Mouse (Mus musculus): ENCODE results near the gene Agbl4. TPM values are rescaled to one million over a fixed set of nuclear protein-coding genes. Genes with fewer than 3 reads are reported as not detected.

The Agbl4 gene
- polyA plus RNA-seq, 1 experiment, result not detected

GRCm38 (mm10) chr4:111685951-111686350, 1288.5 kb downstream of the Agbl4 start:
- H3K27me3 ChIP-seq (ENCODE audit: control insufficient read depth, insufficient read depth, insufficient read length), result no peaks in the 10 kb centered on the region
- H3ac ChIP-seq (ENCODE audit: control insufficient read depth, insufficient read length, low read depth), result no peak overlapping the region
- H3K36me3 ChIP-seq (ENCODE audit: control insufficient read depth, insufficient read depth), result no peaks in the 10 kb centered on the region
- no peaks in the 10 kb centered on the region for H3K79me3 ChIP-seq (ENCODE audit: low read depth)
- no peak overlapping the region for H3K4me3 ChIP-seq (ENCODE audit: insufficient read depth, poor library complexity, severe bottlenecking)
- H3K79me2 ChIP-seq (ENCODE audit: control insufficient read depth, insufficient read depth), result no peaks in the 10 kb centered on the region
- TF ChIP-seq FOSL1 (IDR thresholded peaks at IDR 0.05; ENCODE audit: insufficient read depth, low read length, poor library complexity, severe bottlenecking) (no peak), MAX (IDR thresholded peaks at IDR 0.05) (no peak), MYOG (IDR thresholded peaks at IDR 0.05; ENCODE audit: control insufficient read depth, extremely low read depth, insufficient read length) (no peak), CEBPB (IDR thresholded peaks at IDR 0.05; ENCODE audit: low read depth) (no peak), MYOD1 (IDR thresholded peaks at IDR 0.05; ENCODE audit: control insufficient read depth, insufficient read length, low read depth) (no peak), USF1 (IDR thresholded peaks at IDR 0.05; ENCODE audit: low read depth) (no peak), CTCF (IDR thresholded peaks at IDR 0.05; ENCODE audit: control insufficient read depth, insufficient read depth, insufficient read length) (no peak)

DNA sequence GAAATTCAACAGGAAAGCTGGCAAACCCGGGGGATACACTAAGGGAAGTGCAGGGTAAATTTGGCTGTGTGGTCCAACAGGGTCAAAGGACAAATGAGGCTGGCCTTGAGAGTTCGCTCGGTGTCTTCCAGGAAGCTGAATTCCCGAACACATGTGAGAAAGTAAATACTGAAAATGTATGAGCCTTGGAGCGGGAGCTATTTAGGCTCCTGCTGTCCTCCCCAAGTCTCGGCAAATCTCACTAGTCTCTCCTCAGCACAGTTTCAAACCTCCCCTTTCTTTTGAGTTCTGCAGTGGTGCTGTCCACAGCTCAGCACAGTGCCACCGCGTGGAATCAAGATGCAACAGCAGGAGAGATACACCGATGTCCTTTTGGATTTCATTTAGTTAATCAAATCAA, 1289.5 kb downstream of the Agbl4 start:
- Histone ChIP-seq H3K27me3 (ENCODE audit: control insufficient read depth, insufficient read depth, insufficient read length) (no peaks in the 10 kb centered on the region), H3K79me2 (ENCODE audit: control insufficient read depth, insufficient read depth) (no peaks in the 10 kb centered on the region), H3K36me3 (ENCODE audit: control insufficient read depth, insufficient read depth) (no peaks in the 10 kb centered on the region), H3ac (ENCODE audit: control insufficient read depth, insufficient read length, low read depth) (no peak overlapping the region), H3K79me3 (ENCODE audit: low read depth) (no peaks in the 10 kb centered on the region), H3K4me3 (ENCODE audit: insufficient read depth, poor library complexity, severe bottlenecking) (no peak overlapping the region)
- TF ChIP-seq MYOG (IDR thresholded peaks at IDR 0.05; ENCODE audit: control insufficient read depth, extremely low read depth, insufficient read length) (no peak), USF1 (IDR thresholded peaks at IDR 0.05; ENCODE audit: low read depth) (no peak), MYOD1 (IDR thresholded peaks at IDR 0.05; ENCODE audit: control insufficient read depth, insufficient read length, low read depth) (no peak), CTCF (IDR thresholded peaks at IDR 0.05; ENCODE audit: control insufficient read depth, insufficient read depth, insufficient read length) (peak; percentile 55), FOSL1 (IDR thresholded peaks at IDR 0.05; ENCODE audit: insufficient read depth, low read length, poor library complexity, severe bottlenecking) (no peak), CEBPB (IDR thresholded peaks at IDR 0.05; ENCODE audit: low read depth) (no peak)

- H3K4me3 ChIP-seq (ENCODE audit: insufficient read depth, poor library complexity, severe bottlenecking), result no peak overlapping the region
- no peaks in the 10 kb centered on the region for H3K27me3 ChIP-seq (ENCODE audit: control insufficient read depth, insufficient read depth, insufficient read length)
- TF ChIP-seq CTCF (IDR thresholded peaks at IDR 0.05; ENCODE audit: control insufficient read depth, insufficient read depth, insufficient read length), result peak; percentile 69
- no peak for TF ChIP-seq MAX (IDR thresholded peaks at IDR 0.05)
- TF ChIP-seq FOSL1 (IDR thresholded peaks at IDR 0.05; ENCODE audit: insufficient read depth, low read length, poor library complexity, severe bottlenecking), result no peak
- TF ChIP-seq CEBPB (IDR thresholded peaks at IDR 0.05; ENCODE audit: low read depth), result no peak
- no peaks in the 10 kb centered on the region for H3K36me3 ChIP-seq (ENCODE audit: control insufficient read depth, insufficient read depth)
- H3K79me3 ChIP-seq (ENCODE audit: low read depth), result no peaks in the 10 kb centered on the region
- H3ac ChIP-seq (ENCODE audit: control insufficient read depth, insufficient read length, low read depth), result no peak overlapping the region
- no peaks in the 10 kb centered on the region for H3K79me2 ChIP-seq (ENCODE audit: control insufficient read depth, insufficient read depth)
Measured at GRCm38 (mm10) chr4:111687613-111688012, 1290.2 kb downstream of the Agbl4 start.

- TF ChIP-seq MAX (IDR thresholded peaks at IDR 0.05) (no peak), MYOG (IDR thresholded peaks at IDR 0.05; ENCODE audit: control insufficient read depth, extremely low read depth, insufficient read length) (no peak)
- no peak overlapping the region for H3K4me3 ChIP-seq (ENCODE audit: insufficient read depth, poor library complexity, severe bottlenecking)
Measured at GRCm38 (mm10) chr4:111691057-111691543, 1293.6 kb downstream of the Agbl4 start.

GRCm38 (mm10) chr4:111701381-111701780, 1303.9 kb downstream of the Agbl4 start:
- no peaks in the 10 kb centered on the region for H3K36me3 ChIP-seq (ENCODE audit: control insufficient read depth, insufficient read depth)
- no peak overlapping the region for H3K4me3 ChIP-seq (ENCODE audit: insufficient read depth, poor library complexity, severe bottlenecking)
- no peaks in the 10 kb centered on the region for H3K79me3 ChIP-seq (ENCODE audit: low read depth)
- H3K79me2 ChIP-seq (ENCODE audit: control insufficient read depth, insufficient read depth), result no peaks in the 10 kb centered on the region
- no peaks in the 10 kb centered on the region for H3K27me3 ChIP-seq (ENCODE audit: control insufficient read depth, insufficient read depth, insufficient read length)
- H3ac ChIP-seq (ENCODE audit: control insufficient read depth, insufficient read length, low read depth), result no peak overlapping the region
- TF ChIP-seq CTCF (IDR thresholded peaks at IDR 0.05; ENCODE audit: control insufficient read depth, insufficient read depth, insufficient read length) (no peak), FOSL1 (IDR thresholded peaks at IDR 0.05; ENCODE audit: insufficient read depth, low read length, poor library complexity, severe bottlenecking) (no peak), MYOD1 (IDR thresholded peaks at IDR 0.05; ENCODE audit: control insufficient read depth, insufficient read length, low read depth) (no peak)

More at GRCm38 (mm10) chr4:111691057-111691543, 1293.6 kb downstream of the Agbl4 start:
- H3K79me3 ChIP-seq (ENCODE audit: low read depth), result no peaks in the 10 kb centered on the region
- H3K27me3 ChIP-seq (ENCODE audit: control insufficient read depth, insufficient read depth, insufficient read length), result no peaks in the 10 kb centered on the region
- no peaks in the 10 kb centered on the region for H3K79me2 ChIP-seq (ENCODE audit: control insufficient read depth, insufficient read depth)
- H3K36me3 ChIP-seq (ENCODE audit: control insufficient read depth, insufficient read depth), result no peaks in the 10 kb centered on the region
- no peak overlapping the region for H3ac ChIP-seq (ENCODE audit: control insufficient read depth, insufficient read length, low read depth)

GRCm38 (mm10) chr4:111704126-111704525, 1306.7 kb downstream of the Agbl4 start:
- no peak overlapping the region for H3ac ChIP-seq (ENCODE audit: control insufficient read depth, insufficient read length, low read depth)
- TF ChIP-seq MYOG (IDR thresholded peaks at IDR 0.05; ENCODE audit: control insufficient read depth, extremely low read depth, insufficient read length), result no peak
- no peak for TF ChIP-seq CEBPB (IDR thresholded peaks at IDR 0.05; ENCODE audit: low read depth)
- TF ChIP-seq FOSL1 (IDR thresholded peaks at IDR 0.05; ENCODE audit: insufficient read depth, low read length, poor library complexity, severe bottlenecking), result no peak
- no peak for TF ChIP-seq CTCF (IDR thresholded peaks at IDR 0.05; ENCODE audit: control insufficient read depth, insufficient read depth, insufficient read length)
- TF ChIP-seq MAX (IDR thresholded peaks at IDR 0.05), result no peak
- no peak for TF ChIP-seq USF1 (IDR thresholded peaks at IDR 0.05; ENCODE audit: low read depth)
- no peak for TF ChIP-seq MYOD1 (IDR thresholded peaks at IDR 0.05; ENCODE audit: control insufficient read depth, insufficient read length, low read depth)
- H3K27me3 ChIP-seq (ENCODE audit: control insufficient read depth, insufficient read depth, insufficient read length), result no peaks in the 10 kb centered on the region
- H3K79me3 ChIP-seq (ENCODE audit: low read depth), result no peaks in the 10 kb centered on the region
- no peaks in the 10 kb centered on the region for H3K36me3 ChIP-seq (ENCODE audit: control insufficient read depth, insufficient read depth)
- no peak overlapping the region for H3K4me3 ChIP-seq (ENCODE audit: insufficient read depth, poor library complexity, severe bottlenecking)
- H3K79me2 ChIP-seq (ENCODE audit: control insufficient read depth, insufficient read depth), result no peaks in the 10 kb centered on the region

All from C2C12 (cell line).